Mouse (Mus musculus): ENCODE results near the gene Gm10295. TPM values are rescaled to one million over a fixed set of nuclear protein-coding genes. Genes with fewer than 3 reads are reported as not detected.

Gm10295 gene
- polyA plus RNA-seq (2012; rRNA removed), result not detected in 2 replicates

DNA sequence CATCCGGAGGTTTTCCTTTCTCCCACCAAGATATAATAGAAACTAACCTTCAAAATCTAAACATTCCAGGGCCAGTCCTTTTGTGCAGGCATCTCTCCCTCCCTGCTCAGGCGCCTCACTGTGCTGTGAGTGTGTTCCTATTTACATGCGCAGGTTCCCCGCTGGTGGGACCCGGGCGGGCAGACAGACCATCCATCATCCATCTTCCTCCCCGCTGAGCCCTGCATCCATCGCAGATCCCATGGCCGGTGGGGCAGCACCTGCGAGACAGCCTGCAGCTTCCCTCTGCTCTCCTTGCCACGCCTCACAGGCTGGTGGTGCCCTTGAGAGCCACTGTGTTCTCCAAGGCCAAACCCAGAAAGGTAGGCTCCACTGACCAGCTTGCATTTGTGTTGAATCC is at the start of gene Gm10295:
Gene Gm10295 (minus strand): TSS at position 122 of the 400 bp plus-strand sequence.

All from central nervous system, embryonic 18 days (tissue).